Comparison of ENCODE assay signal across 8 mouse cellular contexts in genomic region chr16:17124119-17124870, GRCm38 (mm10). TPM values are rescaled to one million over a fixed set of nuclear protein-coding genes. Genes with fewer than 3 reads are reported as not detected.
DNase-seq lines count a peak whose midpoint lies in the region; ATAC-seq and TF ChIP-seq lines count a peak whose summit lies in the region.

No protein-coding gene starts in this region.

- H3K9me3 ChIP-seq in forebrain, embryonic 14.5 days (replicated peaks; ENCODE audit: control insufficient read depth, low read length), result no peaks in the 10 kb centered on the region
- no peaks in the 10 kb centered on the region for H3K9me3 ChIP-seq in liver, embryonic 16.5 days (replicated peaks; ENCODE audit: control insufficient read depth, low read length)

- peaks cover 22% of the 10 kb centered on the region for H3K4me1 ChIP-seq in forebrain, embryonic 14.5 days (ENCODE audit: control insufficient read depth, insufficient read depth, low read length)
- peaks cover 16% of the 10 kb centered on the region for H3K4me1 ChIP-seq in liver, embryonic 16.5 days (ENCODE audit: control insufficient read depth, low read depth, low read length)

- H3K4me2 ChIP-seq in forebrain, embryonic 14.5 days (ENCODE audit: low read length), result peak overlapping the region; percentile 60
- peak overlapping the region; percentile 91 for H3K4me2 ChIP-seq in liver, embryonic 16.5 days (ENCODE audit: low read depth, low read length)

- H3ac ChIP-seq in C2C12 (ENCODE audit: control insufficient read depth, insufficient read length, low read depth), result peak overlapping the region; percentile 95

- H3K4me3 ChIP-seq in C2C12 (ENCODE audit: insufficient read depth, poor library complexity, severe bottlenecking), result peak overlapping the region; percentile 42
- H3K4me3 ChIP-seq in forebrain, embryonic 14.5 days (ENCODE audit: low read depth, low read length), result peak overlapping the region; percentile 43
- H3K4me3 ChIP-seq in liver, embryonic 16.5 days (ENCODE audit: low read depth, low read length), result peak overlapping the region; percentile 60

- ATAC-seq in forebrain, embryonic 14.5 days, result peak; percentile 49
- ATAC-seq in liver, embryonic 16.5 days (ENCODE audit: low read depth), result no peak

- H3K79me2 ChIP-seq in C2C12 (ENCODE audit: control insufficient read depth, insufficient read depth), result peaks cover 21% of the 10 kb centered on the region

- peak; percentile 70 for DNase-seq in ES-CJ7 (ENCODE audit: low read depth, low spot score)
- peak; percentile 54 for DNase-seq in forebrain, embryonic 14.5 days (ENCODE audit: low spot score)
- peak; percentile 47 for DNase-seq in thymus, postnatal 14 days
- no peak for DNase-seq in gastrocnemius, adult 8-10 months (ENCODE audit: low spot score in 2 of 2)
- no peak for DNase-seq in kidney, adult 9 months
- no peak for DNase-seq in adrenal gland, adult 8-10 months

- peaks cover 3% of the 10 kb centered on the region for H3K79me3 ChIP-seq in C2C12 (ENCODE audit: low read depth)

- WGBS in forebrain, embryonic 14.5 days, result under 1% methylated on average over 22 of the region's 22 CpGs
- 7% methylated on average over 22 of the region's 22 CpGs for WGBS in liver, embryonic 16.5 days (ENCODE audit: insufficient replicate concordance)

- no peak for TF ChIP-seq CTCF in C2C12 (IDR thresholded peaks at IDR 0.05; ENCODE audit: control insufficient read depth, insufficient read depth, insufficient read length)

- peaks cover 28% of the 10 kb centered on the region for H3K36me3 ChIP-seq in C2C12 (ENCODE audit: control insufficient read depth, insufficient read depth)
- peaks cover 16% of the 10 kb centered on the region; the same call in 1 of the 2 replicates for H3K36me3 ChIP-seq in forebrain, embryonic 14.5 days (ENCODE audit: control insufficient read depth, insufficient read depth, low read length)
- no peaks in the 10 kb centered on the region for H3K36me3 ChIP-seq in liver, embryonic 16.5 days (ENCODE audit: control insufficient read depth, insufficient read depth)

- H3K9ac ChIP-seq in forebrain, embryonic 14.5 days (ENCODE audit: low read length), result peak overlapping the region; percentile 63
- H3K9ac ChIP-seq in liver, embryonic 16.5 days (ENCODE audit: low read depth, low read length), result peak overlapping the region; percentile 66

- peak overlapping the region; percentile 48; the same call in 1 of the 2 replicates for H3K27ac ChIP-seq in forebrain, embryonic 14.5 days (ENCODE audit: low read depth, low read length)
- no peak overlapping the region for H3K27ac ChIP-seq in liver, embryonic 16.5 days (ENCODE audit: low read length)

- no peaks in the 10 kb centered on the region for H3K27me3 ChIP-seq in C2C12 (ENCODE audit: control insufficient read depth, insufficient read depth, insufficient read length)
- no peaks in the 10 kb centered on the region for H3K27me3 ChIP-seq in forebrain, embryonic 14.5 days (replicated peaks; ENCODE audit: control insufficient read depth, insufficient read depth, low read length)
- H3K27me3 ChIP-seq in liver, embryonic 16.5 days (ENCODE audit: control insufficient read depth, insufficient read depth, low read depth, low read length), result no peaks in the 10 kb centered on the region

TF ChIP-seq in C2C12, 6 proteins besides CTCF, POLR2A, EP300 and RAD21:
- TF ChIP-seq USF1 (IDR thresholded peaks at IDR 0.05; ENCODE audit: low read depth) (no peak), MAX (IDR thresholded peaks at IDR 0.05) (no peak), MYOG (IDR thresholded peaks at IDR 0.05; ENCODE audit: control insufficient read depth, extremely low read depth, insufficient read length) (no peak), CEBPB (IDR thresholded peaks at IDR 0.05; ENCODE audit: low read depth) (no peak), FOSL1 (IDR thresholded peaks at IDR 0.05; ENCODE audit: insufficient read depth, low read length, poor library complexity, severe bottlenecking) (no peak), MYOD1 (IDR thresholded peaks at IDR 0.05; ENCODE audit: control insufficient read depth, insufficient read length, low read depth) (no peak)

RNA-seq across cellular contexts. Expression of gene 2610318N02Rik, which starts 0.7 kb away (rescaled TPM):
- polyA plus RNA-seq in C2C12 (2012; fragmentation: generic; extraction: Trizol), result 25.4 TPM
- 21.5 and 27.6 TPM in 2 replicates for polyA plus RNA-seq in forebrain, embryonic 14.5 days (2014; fragmentation: Nextera tagmentation; extraction: Ambion mirVana)
- 13.1 and 14.8 TPM in 2 replicates for polyA plus RNA-seq in liver, embryonic 16.5 days (2015; fragmentation: Nextera tagmentation; extraction: Ambion mirVana)
- not detected for total RNA-seq in gastrocnemius, adult 8-10 months (2022)
- 1 to 10 TPM in 2 of 4 experiments, under 1 TPM in 2; 0.62 to 1.5 (median 1.1) TPM for total RNA-seq in adrenal gland, adult 8-10 months (2022)

RNA-seq across cellular contexts. Expression of gene Sdf2l1, which starts 7.9 kb away (rescaled TPM):
- polyA plus RNA-seq in C2C12 (2012; fragmentation: generic; extraction: Trizol), result 41.1 TPM
- polyA plus RNA-seq in forebrain, embryonic 14.5 days (2014; fragmentation: Nextera tagmentation; extraction: Ambion mirVana), result 33.3 and 40.9 TPM in 2 replicates
- 43.3 and 45.5 TPM in 2 replicates for polyA plus RNA-seq in liver, embryonic 16.5 days (2015; fragmentation: Nextera tagmentation; extraction: Ambion mirVana)
- 1 to 10 TPM; 2.9 to 5.3 (median 3.7) TPM for total RNA-seq in gastrocnemius, adult 8-10 months (2022)
- 10 to 100 TPM; 25.5 to 54.1 (median 34.4) TPM for total RNA-seq in adrenal gland, adult 8-10 months (2022)

RNA-seq across cellular contexts. Expression of gene Ppil2, which starts 13.2 kb away (rescaled TPM):
- 46.0 TPM for polyA plus RNA-seq in C2C12 (2012; fragmentation: generic; extraction: Trizol)
- polyA plus RNA-seq in forebrain, embryonic 14.5 days (2014; fragmentation: Nextera tagmentation; extraction: Ambion mirVana), result 146 and 153 TPM in 2 replicates
- polyA plus RNA-seq in liver, embryonic 16.5 days (2015; fragmentation: Nextera tagmentation; extraction: Ambion mirVana), result 52.5 and 55.9 TPM in 2 replicates
- 10 to 100 TPM; 23.1 to 27.9 (median 25.0) TPM for total RNA-seq in gastrocnemius, adult 8-10 months (2022)
- total RNA-seq in adrenal gland, adult 8-10 months (2022), result 100 to 1,000 TPM in 3 of 4 experiments, 10 to 100 TPM in 1; 99.4 to 120 (median 106) TPM

RNA-seq across cellular contexts. Expression of gene Ydjc, which starts 20.1 kb away (rescaled TPM):
- polyA plus RNA-seq in C2C12 (2012; fragmentation: generic; extraction: Trizol), result 5.6 TPM
- 25.1 and 28.7 TPM in 2 replicates for polyA plus RNA-seq in forebrain, embryonic 14.5 days (2014; fragmentation: Nextera tagmentation; extraction: Ambion mirVana)
- polyA plus RNA-seq in liver, embryonic 16.5 days (2015; fragmentation: Nextera tagmentation; extraction: Ambion mirVana), result 5.3 and 5.6 TPM in 2 replicates
- total RNA-seq in gastrocnemius, adult 8-10 months (2022), result under 1 TPM in 1 of 4 experiments, not detected in 3; 0.22 TPM
- 10 to 100 TPM in 2 of 4 experiments, 1 to 10 TPM in 2; 7.3 to 16.8 (median 9.7) TPM for total RNA-seq in adrenal gland, adult 8-10 months (2022)

RNA-seq across cellular contexts. Expression of gene Ccdc116, which starts 22.7 kb away (rescaled TPM):
- polyA plus RNA-seq in C2C12 (2012; fragmentation: generic; extraction: Trizol), result 0.18 TPM
- polyA plus RNA-seq in forebrain, embryonic 14.5 days (2014; fragmentation: Nextera tagmentation; extraction: Ambion mirVana), result 0.66 and 1.4 TPM in 2 replicates
- polyA plus RNA-seq in liver, embryonic 16.5 days (2015; fragmentation: Nextera tagmentation; extraction: Ambion mirVana), result 0.14 and 0.45 TPM in 2 replicates
- total RNA-seq in gastrocnemius, adult 8-10 months (2022), result under 1 TPM in 1 of 4 experiments, not detected in 3; 0.10 TPM
- total RNA-seq in adrenal gland, adult 8-10 months (2022), result under 1 TPM; 0.35 to 0.66 (median 0.47) TPM

Comparison
In these comparisons a context has a peak if more than half of its experiments do, and no peak if none do; other contexts are left out.
1. DNase-seq: peak in ES-CJ7 (single experiment), forebrain, embryonic 14.5 days (single experiment) and thymus, postnatal 14 days (single experiment); none in gastrocnemius, adult 8-10 months (0 of 2), kidney, adult 9 months (single experiment) and adrenal gland, adult 8-10 months (single experiment).
2. Peak in every context shown above with its lines, with median percentiles within 50 percentile points of each other: H3K4me3 ChIP-seq.